Mouse (Mus musculus) fibroblast of lung, adult 2 months (primary cell): ENCODE data around the gene Olfr315.
"Not testable (repeated sequence)": the region's sequence is repeated elsewhere in the genome, so short reads cannot be mapped to it uniquely, and the experiment has no call there.

Experiments used
- DNase-seq: peaks from one replicate; pipeline ENCODE4 v3.0.0-alpha.2; 2011; ENCODE audit warnings: low read depth

The Olfr315 gene

GRCm38 (mm10) chr11:58815676-58816075 lies 42.7 kb downstream of the Olfr315 start:
- no peak for DNase-seq

GRCm38 (mm10) chr11:58828937-58829336 lies 55.9 kb downstream of the Olfr315 start, which contains the start of gene Olfr312:
Gene Olfr312, plus strand, starts transcription at chr11:58829237.
- DNase-seq: not testable (repeated sequence)

GRCm38 (mm10) chr11:58829764-58830163 lies 56.8 kb downstream of the Olfr315 start:
- no peak for DNase-seq
